Mouse (Mus musculus) cortical plate, adult 2 months (tissue): Measurements from ENCODE around the gene AW549877.

ENCODE experiments used
- CTCF ChIP-seq: fragments of 200-500 bp; IDR thresholded peaks from 2 replicates; pipeline ENCODE4 v1.5.1; 2011; ENCODE audit warnings: mild to moderate bottlenecking, control low read depth, low read length; ENCODE audit not compliant: insufficient read depth; ENCODE audit errors: extremely low read depth
- POLR2A ChIP-seq: fragments of 200-500 bp; IDR thresholded peaks from 2 replicates; pipeline ENCODE4 v1.6.1; 2011; ENCODE audit warnings: mild to moderate bottlenecking, low read length, control low read depth; ENCODE audit not compliant: insufficient read depth; ENCODE audit errors: extremely low read depth

DNA sequence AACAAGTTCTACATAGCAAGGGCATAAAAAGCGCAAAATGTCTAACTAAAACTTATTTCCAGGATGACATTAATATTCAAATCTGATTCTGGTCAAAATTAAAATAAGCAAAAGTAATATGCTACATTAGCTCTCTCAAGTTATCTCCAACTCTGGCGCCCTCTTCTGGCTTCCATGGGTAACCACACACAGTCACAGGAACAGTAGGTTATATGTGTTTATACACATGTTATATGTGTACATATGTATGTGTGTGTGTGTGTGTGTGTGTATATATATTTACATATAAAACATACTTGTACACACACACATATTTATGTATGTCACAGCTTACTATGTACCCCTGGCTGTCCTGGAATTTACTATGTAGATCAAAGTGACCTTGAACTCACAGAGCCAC is 7.6 kb downstream of the AW549877 start:
- TF ChIP-seq POLR2A, result no peak
- TF ChIP-seq CTCF, result peak; percentile 28; the same call in 1 of the 2 replicates
